ENCODE assay signal across 8 mouse cellular contexts in genomic region chr5:124353011-124353725, GRCm38 (mm10). TPM values are rescaled to one million over a fixed set of nuclear protein-coding genes. Genes with fewer than 3 reads are reported as not detected.
A peak's percentile ranks its signal among the peaks of the same experiment; 100 is the strongest.
DNase-seq lines count a peak whose midpoint lies in the region; ATAC-seq and TF ChIP-seq lines count a peak whose summit lies in the region.

No protein-coding gene starts in this region.

- H3K4me1 ChIP-seq in bone marrow macrophage, adult 2 months (ENCODE audit: control insufficient read depth, insufficient read depth, low read length) = peaks cover 27% of the 10 kb centered on the region
- H3K4me1 ChIP-seq in intestine, embryonic 16.5 days (ENCODE audit: control insufficient read depth, insufficient read depth, low read length) = peaks cover 20% of the 10 kb centered on the region
- peaks cover 30% of the 10 kb centered on the region for H3K4me1 ChIP-seq in midbrain, embryonic 11.5 days (ENCODE audit: control insufficient read depth, insufficient read depth, low read length)
- peaks cover 21% of the 10 kb centered on the region for H3K4me1 ChIP-seq in testis, adult 2 months (ENCODE audit: control insufficient read depth, insufficient read depth, low read length)

- H3K4me3 ChIP-seq in bone marrow macrophage, adult 2 months (ENCODE audit: insufficient read depth, low read length) = peak overlapping the region; percentile 73
- peak overlapping the region; percentile 90 for H3K4me3 ChIP-seq in intestine, embryonic 16.5 days (ENCODE audit: low read length)
- H3K4me3 ChIP-seq in midbrain, embryonic 11.5 days (ENCODE audit: low read depth, low read length) = peak overlapping the region; percentile 99
- peak overlapping the region; percentile 90 for H3K4me3 ChIP-seq in testis, adult 2 months (ENCODE audit: control insufficient read depth, low read depth, low read length)

- peak overlapping the region; percentile 96 for H3K4me2 ChIP-seq in intestine, embryonic 16.5 days (ENCODE audit: low read depth, low read length)
- peak overlapping the region; percentile 95 for H3K4me2 ChIP-seq in midbrain, embryonic 11.5 days

- under 1% methylated on average over 31 of the region's 32 CpGs for WGBS in intestine, embryonic 16.5 days
- under 1% methylated on average over 30 of the region's 32 CpGs for WGBS in midbrain, embryonic 11.5 days

- peaks cover 10% of the 10 kb centered on the region for H3K36me3 ChIP-seq in intestine, embryonic 16.5 days (ENCODE audit: control insufficient read depth, insufficient read depth, low read length)
- H3K36me3 ChIP-seq in midbrain, embryonic 11.5 days (ENCODE audit: control insufficient read depth, insufficient read depth, low read length) = peaks cover 15% of the 10 kb centered on the region
- H3K36me3 ChIP-seq in testis, adult 2 months (ENCODE audit: control insufficient read depth, insufficient read depth, low read length) = no peaks in the 10 kb centered on the region

- no peak for TF ChIP-seq CTCF in bone marrow macrophage, adult 2 months (IDR thresholded peaks at IDR 0.05; ENCODE audit: low read depth, low read length)
- TF ChIP-seq CTCF in testis, adult 2 months (IDR thresholded peaks at IDR 0.05; ENCODE audit: control insufficient read depth, insufficient read depth, insufficient replicate concordance, low read depth, low read length) = no peak

- H3K27me3 ChIP-seq in intestine, embryonic 16.5 days (replicated peaks; ENCODE audit: control insufficient read depth, insufficient read depth, low read length) = no peaks in the 10 kb centered on the region
- no peaks in the 10 kb centered on the region for H3K27me3 ChIP-seq in midbrain, embryonic 11.5 days (ENCODE audit: control insufficient read depth, insufficient read depth, low read length)
- no peaks in the 10 kb centered on the region for H3K27me3 ChIP-seq in testis, adult 2 months (ENCODE audit: control insufficient read depth, insufficient read depth, low read length)

- peak; percentile 49 for DNase-seq in right cerebral cortex, postnatal 4 days
- DNase-seq in right cerebral cortex, postnatal 25 days = no peak
- DNase-seq in gastrocnemius, postnatal 10 days = peak; percentile 68
- peak; percentile 96 for DNase-seq in midbrain, embryonic 11.5 days (ENCODE audit: low spot score, missing footprints)

- peak overlapping the region; percentile 99 for H3K9ac ChIP-seq in intestine, embryonic 16.5 days (ENCODE audit: low read depth, low read length)
- peak overlapping the region; percentile 99 for H3K9ac ChIP-seq in midbrain, embryonic 11.5 days (ENCODE audit: low read length)

- no peak for ATAC-seq in intestine, embryonic 16.5 days
- ATAC-seq in midbrain, embryonic 11.5 days (ENCODE audit: low FRiP score) = no peak
- ATAC-seq in activated CD4-positive, CD25-positive, alpha-beta regulatory T cell, adult 4 months = no peak

- TF ChIP-seq POLR2A in bone marrow macrophage, adult 2 months (IDR thresholded peaks at IDR 0.05; ENCODE audit: borderline replicate concordance, low read depth, low read length) = no peak
- TF ChIP-seq POLR2A in testis, adult 2 months (IDR thresholded peaks at IDR 0.05; ENCODE audit: control insufficient read depth, low read depth, low read length) = no peak

- no peak overlapping the region for H3K27ac ChIP-seq in bone marrow macrophage, adult 2 months (ENCODE audit: insufficient read depth, low read depth, low read length)
- peak overlapping the region; percentile 96 for H3K27ac ChIP-seq in intestine, embryonic 16.5 days (ENCODE audit: low read length)
- H3K27ac ChIP-seq in midbrain, embryonic 11.5 days (ENCODE audit: low read depth, low read length) = peak overlapping the region; percentile 99
- peak overlapping the region; percentile 51 for H3K27ac ChIP-seq in testis, adult 2 months (ENCODE audit: control insufficient read depth, insufficient read depth, low read depth, low read length)

- no peaks in the 10 kb centered on the region for H3K9me3 ChIP-seq in intestine, embryonic 16.5 days (ENCODE audit: control insufficient read depth, low read length)
- H3K9me3 ChIP-seq in midbrain, embryonic 11.5 days (ENCODE audit: control insufficient read depth, low read length) = no peaks in the 10 kb centered on the region

RNA-seq across cellular contexts. Expression of gene Cdk2ap1, which starts 9.7 kb away (rescaled TPM):
- 88.0 and 92.2 TPM in 2 replicates for polyA plus RNA-seq in bone marrow macrophage, adult 2 months (2012; ENCODE audit: insufficient read depth, insufficient read length, missing spikeins)
- 100 to 1,000 TPM; 165 to 169 TPM for total RNA-seq in gastrocnemius, postnatal 10 days (2021)
- 17.8 and 21.1 TPM in 2 replicates for polyA plus RNA-seq in intestine, embryonic 16.5 days (2015; fragmentation: Nextera tagmentation; extraction: Ambion mirVana)
- 215 and 262 TPM in 2 replicates for polyA plus RNA-seq in midbrain, embryonic 11.5 days (2014; fragmentation: Nextera tagmentation; extraction: Ambion mirVana)
- polyA plus RNA-seq in testis, adult 2 months (2012; rRNA removed) = 40.6 and 41.5 TPM in 2 replicates
- polyA plus RNA-seq in activated CD4-positive, CD25-positive, alpha-beta regulatory T cell, adult 4 months (2017; shearing (Covaris generic)) = 10 to 100 TPM; 18.4 to 20.1 TPM

RNA-seq across cellular contexts. Expression of gene 2810006K23Rik, which starts 25.3 kb away (rescaled TPM):
- polyA plus RNA-seq in bone marrow macrophage, adult 2 months (2012; ENCODE audit: insufficient read depth, insufficient read length, missing spikeins) = 12.4 and 12.5 TPM in 2 replicates
- total RNA-seq in gastrocnemius, postnatal 10 days (2021) = 1 to 10 TPM; 7.3 to 9.5 TPM
- 13.6 and 14.9 TPM in 2 replicates for polyA plus RNA-seq in intestine, embryonic 16.5 days (2015; fragmentation: Nextera tagmentation; extraction: Ambion mirVana)
- polyA plus RNA-seq in midbrain, embryonic 11.5 days (2014; fragmentation: Nextera tagmentation; extraction: Ambion mirVana) = 22.0 and 23.9 TPM in 2 replicates
- polyA plus RNA-seq in testis, adult 2 months (2012; rRNA removed) = 3.9 and 4.8 TPM in 2 replicates
- polyA plus RNA-seq in activated CD4-positive, CD25-positive, alpha-beta regulatory T cell, adult 4 months (2017; shearing (Covaris generic)) = 10 to 100 TPM; 11.0 to 18.3 TPM

RNA-seq across cellular contexts. Expression of gene Mphosph9, which starts 25.4 kb away (rescaled TPM):
- 4.2 and 7.2 TPM in 2 replicates for polyA plus RNA-seq in bone marrow macrophage, adult 2 months (2012; ENCODE audit: insufficient read depth, insufficient read length, missing spikeins)
- 1 to 10 TPM; 4.8 to 6.1 TPM for total RNA-seq in gastrocnemius, postnatal 10 days (2021)
- 5.6 and 6.6 TPM in 2 replicates for polyA plus RNA-seq in intestine, embryonic 16.5 days (2015; fragmentation: Nextera tagmentation; extraction: Ambion mirVana)
- 12.3 and 13.6 TPM in 2 replicates for polyA plus RNA-seq in midbrain, embryonic 11.5 days (2014; fragmentation: Nextera tagmentation; extraction: Ambion mirVana)
- polyA plus RNA-seq in testis, adult 2 months (2012; rRNA removed) = 29.0 and 30.7 TPM in 2 replicates
- 10 to 100 TPM; 14.2 to 15.3 TPM for polyA plus RNA-seq in activated CD4-positive, CD25-positive, alpha-beta regulatory T cell, adult 4 months (2017; shearing (Covaris generic))
